Mouse (Mus musculus): ENCODE results near the gene Mpv17l. TPM values are rescaled to one million over a fixed set of nuclear protein-coding genes. Genes with fewer than 3 reads are reported as not detected.

Mpv17l gene
- total RNA-seq, 2 experiments from 2014 or later, result 62.7 to 69.9 TPM

DNA sequence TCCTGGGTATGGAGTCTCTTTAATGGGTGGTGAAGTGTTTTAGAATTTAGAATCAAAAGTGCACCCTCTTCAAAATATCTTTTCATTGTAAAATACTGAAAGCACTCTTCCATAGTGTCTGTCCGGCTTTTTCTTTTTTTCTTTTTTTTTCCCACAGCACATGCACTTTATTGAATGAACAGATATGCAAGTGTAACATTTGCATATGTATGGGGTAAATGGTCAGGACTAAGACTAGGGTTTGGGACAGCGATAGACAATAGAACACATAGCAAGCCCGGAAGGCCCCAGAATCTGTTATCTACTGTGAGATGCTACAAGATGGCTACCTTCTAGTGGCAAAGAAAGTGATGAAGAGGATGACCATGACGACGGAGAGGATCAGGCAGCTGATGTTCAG lies 80.2 kb downstream of the Mpv17l start:
- no peak for DNase-seq (ENCODE audit: extremely low spot score in 1 of 2, low spot score in 2 of 2)
- intact Hi-C loops (cut with DNase I), result no loop called here
- Histone ChIP-seq H3K27ac (no peak overlapping the region), H3K4me3 (no peak overlapping the region)
- TF ChIP-seq CTCF (IDR thresholded peaks at IDR 0.05), result no peak

DNA sequence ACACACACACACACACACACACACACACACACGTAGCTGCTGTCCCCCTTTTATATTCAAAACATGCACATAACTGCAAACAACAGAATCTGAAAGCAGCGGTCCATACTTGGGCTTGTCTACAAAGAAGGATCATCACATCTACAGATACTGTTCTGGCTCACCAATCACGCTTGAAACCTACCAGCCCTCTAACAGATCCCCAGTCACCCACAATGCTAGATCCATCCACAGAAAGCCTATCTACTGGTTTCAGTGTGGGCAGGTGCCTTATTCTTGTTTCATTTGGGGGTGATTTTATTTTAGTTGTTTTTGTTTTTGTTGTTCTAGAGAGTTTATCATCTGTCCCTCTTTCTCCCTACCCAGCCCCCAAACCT lies 83.2 kb downstream of the Mpv17l start:
- no peak for TF ChIP-seq CTCF (IDR thresholded peaks at IDR 0.05)
- intact Hi-C loops (cut with DNase I), result loop anchor here (2.0 to 5.0 kb wide), 3 partner anchors 45 to 83 kb away; partner anchors contain the start of genes Mpv17l and Pdxdc1
- DNase-seq (ENCODE audit: extremely low spot score in 1 of 2, low spot score in 2 of 2), result no peak
- Histone ChIP-seq H3K4me3 (peak overlapping the region; percentile 86), H3K27ac (peak overlapping the region; percentile 93)

DNA sequence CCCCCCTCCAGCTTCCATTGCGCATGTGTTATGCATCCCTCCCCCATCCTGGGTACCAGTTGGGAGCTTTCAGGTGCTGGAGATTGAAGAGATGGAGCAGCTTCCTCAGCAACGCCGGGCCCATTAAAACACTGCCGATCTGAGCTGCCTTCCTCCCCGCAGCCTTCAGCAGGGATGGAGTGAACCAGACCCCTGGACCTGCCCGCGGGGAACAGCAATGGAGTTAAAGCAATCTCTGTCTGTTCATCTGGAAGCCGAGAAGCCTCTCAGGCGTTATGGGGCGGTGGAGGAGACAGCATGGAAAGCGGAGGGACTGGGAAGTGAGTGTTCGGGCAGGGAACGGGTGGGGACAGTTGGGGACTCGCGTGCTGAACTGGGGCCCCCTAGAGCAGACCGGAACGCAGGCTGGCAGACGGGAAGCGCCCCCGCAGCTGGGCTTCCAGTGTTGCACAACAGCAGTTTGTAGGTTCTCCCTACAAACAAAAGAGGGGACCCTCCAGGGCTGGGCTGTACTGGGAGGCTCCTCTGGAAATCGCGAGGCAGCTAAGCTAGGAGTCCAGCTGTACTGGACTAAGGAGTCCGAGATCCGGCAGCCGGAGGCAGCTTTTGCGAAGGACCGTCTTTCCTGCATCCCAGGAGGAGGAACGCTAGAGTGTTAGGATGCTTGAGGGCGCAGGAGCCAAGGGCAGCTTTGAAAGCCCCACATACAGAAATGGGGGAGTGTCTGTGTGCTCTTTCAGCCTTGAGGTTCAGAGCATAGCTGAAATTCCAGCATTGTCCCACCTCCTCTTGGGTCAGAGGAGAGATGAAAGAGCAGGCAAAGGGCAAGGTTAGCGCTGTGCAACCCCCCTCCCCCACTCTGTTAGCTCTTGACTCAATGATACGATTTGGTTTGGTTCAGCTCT lies 83.9 kb downstream of the Mpv17l start, which contains the start of the genes 2900011O08Rik and Ifitm7:
Gene 2900011O08Rik, plus strand, starts transcription at position 31 of the 905 bp plus-strand sequence.
Gene Ifitm7, minus strand, starts transcription at position 315 of the 905 bp plus-strand sequence.
- intact Hi-C loops (cut with DNase I), result loop anchor here (2.0 to 5.0 kb wide), 3 partner anchors 45 to 84 kb away; partner anchors contain the start of genes Mpv17l and Pdxdc1
- peak within 1 kb of the TSS; percentile 93 for H3K27ac ChIP-seq
- no peak for TF ChIP-seq CTCF (IDR thresholded peaks at IDR 0.05)
- peak within 1 kb of the TSS; percentile 86 for H3K4me3 ChIP-seq
- peak; percentile 60 to 65 for DNase-seq (ENCODE audit: extremely low spot score in 1 of 2, low spot score in 2 of 2)

DNA sequence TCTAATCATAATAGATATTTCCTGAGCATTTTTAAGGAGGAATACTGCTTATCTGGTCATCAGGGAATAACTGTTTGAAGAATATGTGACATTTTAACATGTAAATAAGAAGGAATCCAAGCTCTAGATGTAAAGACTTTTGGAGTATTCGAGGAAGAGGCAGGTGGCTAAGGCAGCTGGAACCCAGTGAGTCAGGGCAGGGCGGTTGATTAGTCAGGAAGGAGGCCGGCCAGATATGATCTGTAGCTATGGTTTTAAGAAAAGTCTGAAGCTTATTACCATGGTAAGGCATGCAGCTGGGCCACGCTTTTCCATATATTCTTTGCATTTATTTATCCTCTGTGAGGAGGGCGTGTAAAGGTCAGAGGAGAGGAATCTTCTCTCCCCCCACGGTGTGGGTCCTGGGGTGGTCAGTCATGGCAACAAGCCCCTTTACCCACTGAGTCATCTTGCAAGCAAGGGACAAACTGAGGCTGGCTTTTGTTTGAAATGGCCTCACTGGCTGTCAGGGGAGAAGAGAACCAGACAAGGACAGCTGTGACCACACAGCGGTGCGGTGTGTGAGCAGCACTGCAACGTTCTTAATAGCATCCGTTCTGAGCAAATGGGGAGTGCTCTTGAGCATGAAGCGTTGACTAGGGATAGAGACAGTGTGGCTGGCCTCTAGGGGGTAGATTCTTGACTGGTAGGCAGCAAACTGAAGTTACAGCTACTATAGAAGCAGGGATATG lies 89.7 kb downstream of the Mpv17l start:
- H3K4me3 ChIP-seq, result no peak overlapping the region
- intact Hi-C loops (cut with DNase I), result no loop called here
- no peak for TF ChIP-seq CTCF (IDR thresholded peaks at IDR 0.05)
- no peak overlapping the region for H3K27ac ChIP-seq
- DNase-seq (ENCODE audit: extremely low spot score in 1 of 2, low spot score in 2 of 2), result no peak

DNA sequence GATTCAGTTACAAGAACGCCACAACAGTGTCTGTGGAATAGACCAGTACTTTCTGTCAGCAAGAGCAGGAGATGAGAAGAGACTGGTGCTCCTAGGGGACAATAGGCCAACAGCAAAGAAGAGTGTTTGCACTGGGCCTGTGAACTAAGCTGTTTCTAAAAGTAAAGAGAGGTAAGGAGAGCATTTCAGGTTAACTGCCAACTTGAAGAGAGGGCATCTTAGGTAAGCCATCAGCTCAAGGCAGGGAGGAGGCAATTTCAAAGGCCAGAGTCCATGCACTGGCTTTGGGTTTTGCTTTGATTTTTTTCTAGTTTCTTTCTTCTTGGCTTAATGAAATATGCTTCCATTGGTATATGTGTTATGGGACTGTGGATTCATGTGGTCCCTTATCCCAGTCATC lies 91.1 kb downstream of the Mpv17l start:
- intact Hi-C loops (cut with DNase I), result no loop called here
- no peak for TF ChIP-seq CTCF (IDR thresholded peaks at IDR 0.05)
- DNase-seq (ENCODE audit: extremely low spot score in 1 of 2, low spot score in 2 of 2), result no peak
- Histone ChIP-seq H3K4me3 (no peak overlapping the region), H3K27ac (no peak overlapping the region)

DNA sequence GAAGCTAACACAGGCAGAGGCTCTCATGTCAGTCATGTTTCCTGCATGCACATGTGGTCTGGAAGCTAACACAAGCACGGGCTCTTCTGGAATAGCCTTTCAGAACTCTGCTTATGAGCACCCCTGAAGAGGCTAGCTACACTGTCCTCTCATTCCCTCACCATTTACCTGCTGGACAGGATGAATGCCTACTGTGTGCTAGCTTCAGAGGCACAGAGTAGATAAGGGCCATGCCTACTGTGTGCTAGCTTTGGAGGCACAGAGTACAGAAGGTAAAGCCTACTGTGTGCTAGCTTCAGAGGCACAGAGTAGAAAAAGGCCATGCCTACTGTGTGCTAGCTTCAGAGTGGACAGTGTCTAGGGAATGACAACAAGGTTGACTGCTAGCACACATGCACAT lies 91.5 kb downstream of the Mpv17l start:
- no peak overlapping the region for H3K27ac ChIP-seq
- intact Hi-C loops (cut with DNase I), result no loop called here
- no peak for TF ChIP-seq CTCF (IDR thresholded peaks at IDR 0.05)

More for the DNA sequence above, 91.5 kb downstream of the Mpv17l start:
- DNase-seq (ENCODE audit: extremely low spot score in 1 of 2, low spot score in 2 of 2), result no peak
- no peak overlapping the region for H3K4me3 ChIP-seq

Other genes starting within 250 kb of the Mpv17l start
- gene Parn, start 235.0 kb upstream of the Mpv17l start, total RNA-seq (2021), result 10 to 100 TPM; 21.0 to 22.8 TPM
- 10 to 100 TPM; 34.8 to 40.6 TPM for gene Bfar, start 231.3 kb upstream of the Mpv17l start, total RNA-seq (2021)
- gene 3110001I22Rik, start 231.2 kb upstream of the Mpv17l start, total RNA-seq (2021), result 1 to 10 TPM; 3.9 to 5.3 TPM
- not detected for gene Pla2g10, start 172.2 kb upstream of the Mpv17l start, total RNA-seq (2021)
- 10 to 100 TPM; 44.9 to 50.8 TPM for gene Rrn3, start 122.5 kb upstream of the Mpv17l start, total RNA-seq (2021)
- gene Ntan1, start 84.3 kb upstream of the Mpv17l start, total RNA-seq (2021), result 10 to 100 TPM; 92.8 to 99.1 TPM
- gene Pdxdc1, start within 50 bp of the Mpv17l start, total RNA-seq (2021), result 10 to 100 TPM; 70.4 to 73.0 TPM
- gene 2900011O08Rik, start 83.4 kb downstream of the Mpv17l start, total RNA-seq (2021), result 100 to 1,000 TPM; 272 to 289 TPM
- gene Ifitm7, start 83.7 kb downstream of the Mpv17l start, total RNA-seq (2021), result 1 to 10 TPM; 1.3 to 2.0 TPM

All from left cerebral cortex, adult 2 months (tissue).